Mouse (Mus musculus): ENCODE data around the gene Ly6g5b. TPM values are rescaled to one million over a fixed set of nuclear protein-coding genes. Genes with fewer than 3 reads are reported as not detected.
A peak's percentile ranks its signal among the peaks of the same experiment; 100 is the strongest.

Gene Ly6g5b
- total RNA-seq, 1 experiment = 1.5 TPM

DNA sequence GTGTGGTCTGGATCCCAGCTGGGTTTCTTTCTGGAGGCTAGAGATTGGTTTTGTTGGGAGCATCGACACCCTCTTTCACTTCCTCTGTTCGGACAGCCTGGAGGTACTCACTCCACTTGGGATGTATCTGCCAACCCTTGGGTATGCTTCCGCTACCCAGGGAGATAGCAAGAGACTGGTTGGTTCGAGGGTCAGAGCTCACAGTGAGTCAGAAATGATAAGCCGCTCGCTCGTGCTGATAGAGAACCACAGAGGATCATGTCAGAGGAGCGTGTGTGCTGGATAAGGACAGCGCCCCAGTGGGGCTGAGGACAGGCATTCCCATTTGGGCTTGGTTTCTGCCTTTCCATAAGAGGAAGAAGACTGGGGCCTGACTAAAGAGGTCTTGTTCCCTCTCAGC, 35.5 kb downstream of the Ly6g5b start:
- no peak for DNase-seq (ENCODE audit: low read depth, low spot score)
- no peaks in the 10 kb centered on the region for H3K36me3 ChIP-seq (ENCODE audit: control insufficient read depth, insufficient read depth, low read length, poor library complexity, severe bottlenecking)
- no peak overlapping the region for H3K9ac ChIP-seq (ENCODE audit: insufficient read depth, low read depth, low read length, poor library complexity, severe bottlenecking)
- in situ Hi-C loops (cut with MboI; ENCODE audit: low sequenced_read_pairs in 2 of 2, unreplicated experiment in 2 of 2) = no loop called here
- no peak overlapping the region for H3K4me3 ChIP-seq (ENCODE audit: insufficient read depth in 1 of 2, low read depth in 1 of 2, low read length in 2 of 2, poor library complexity in 1 of 2, severe bottlenecking in 1 of 2)
- H3K9me3 ChIP-seq (ENCODE audit: control insufficient read depth, insufficient read depth, low read depth, low read length) = no peaks in the 10 kb centered on the region
- H3K27ac ChIP-seq (ENCODE audit: insufficient read depth, low read depth, low read length, poor library complexity, severe bottlenecking) = no peak overlapping the region
- TF ChIP-seq HCFC1 (IDR thresholded peaks at IDR 0.05; ENCODE audit: borderline replicate concordance, insufficient read depth, low read length) (no peak), CHD2 (IDR thresholded peaks at IDR 0.05; ENCODE audit: low read depth, low read length) (no peak), ZNF384 (IDR thresholded peaks at IDR 0.05; ENCODE audit: low read depth, low read length) (no peak), MAFK (IDR thresholded peaks at IDR 0.05; ENCODE audit: insufficient read depth, low read depth, low read length) (no peak), ZC3H11A (IDR thresholded peaks at IDR 0.05; ENCODE audit: borderline replicate concordance, low read depth, low read length) (no peak)
- H3K4me1 ChIP-seq (ENCODE audit: control insufficient read depth in 2 of 2, insufficient read depth in 2 of 2, low read length in 2 of 2, poor library complexity in 1 of 2) = peaks cover 11 to 15% of the 10 kb centered on the region in 2 experiments

GRCm38 (mm10) chr17:35077786-35078233, 37.4 kb downstream of the Ly6g5b start, which contains the start of gene Ly6g6d:
Gene Ly6g6d (minus strand): TSS chr17:35078065.
- Histone ChIP-seq H3K9ac (ENCODE audit: insufficient read depth, low read depth, low read length, poor library complexity, severe bottlenecking) (peak within 1 kb of the TSS; percentile 61), H3K27ac (ENCODE audit: insufficient read depth, low read depth, low read length, poor library complexity, severe bottlenecking) (peak within 1 kb of the TSS; percentile 90), H3K9me3 (ENCODE audit: control insufficient read depth, insufficient read depth, low read depth, low read length) (no peaks in the 10 kb centered on the region), H3K4me1 (ENCODE audit: control insufficient read depth in 2 of 2, insufficient read depth in 2 of 2, low read length in 2 of 2, poor library complexity in 1 of 2) (peaks cover 11 to 17% of the 10 kb centered on the region in 2 experiments), H3K4me3 (ENCODE audit: insufficient read depth in 1 of 2, low read depth in 1 of 2, low read length in 2 of 2, poor library complexity in 1 of 2, severe bottlenecking in 1 of 2) (peak within 1 kb of the TSS; percentile 52 to 54), H3K36me3 (ENCODE audit: control insufficient read depth, insufficient read depth, low read length, poor library complexity, severe bottlenecking) (no peaks in the 10 kb centered on the region)
- DNase-seq (ENCODE audit: low read depth, low spot score) = no peak
- in situ Hi-C loops (cut with MboI; ENCODE audit: low sequenced_read_pairs in 2 of 2, unreplicated experiment in 2 of 2) = no loop called here
- TF ChIP-seq ZC3H11A (IDR thresholded peaks at IDR 0.05; ENCODE audit: borderline replicate concordance, low read depth, low read length) (no peak), MAFK (IDR thresholded peaks at IDR 0.05; ENCODE audit: insufficient read depth, low read depth, low read length) (no peak), HCFC1 (IDR thresholded peaks at IDR 0.05; ENCODE audit: borderline replicate concordance, insufficient read depth, low read length) (no peak), CHD2 (IDR thresholded peaks at IDR 0.05; ENCODE audit: low read depth, low read length) (no peak), ZNF384 (IDR thresholded peaks at IDR 0.05; ENCODE audit: low read depth, low read length) (no peak)

DNA sequence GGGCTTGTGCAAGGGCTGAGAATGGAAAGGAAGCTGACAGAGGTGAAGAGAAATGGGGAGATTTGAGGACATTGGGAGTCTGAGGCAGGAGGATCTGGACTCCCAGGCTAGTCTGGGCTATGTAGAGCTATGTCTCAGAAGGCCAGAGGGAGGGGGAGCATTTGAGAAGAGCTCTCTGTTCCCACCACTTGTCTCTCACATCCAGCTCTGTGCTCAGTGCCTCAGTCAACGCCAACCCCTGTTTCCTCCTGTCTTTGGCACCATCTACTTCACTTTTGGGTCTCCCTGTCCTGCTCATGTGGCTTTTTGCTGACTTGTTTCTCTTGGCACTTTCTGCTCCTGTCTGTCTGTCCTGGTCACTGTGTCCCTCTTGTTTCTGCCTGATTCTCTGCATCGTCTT, 37.9 kb downstream of the Ly6g5b start:
- Histone ChIP-seq H3K4me1 (ENCODE audit: control insufficient read depth in 2 of 2, insufficient read depth in 2 of 2, low read length in 2 of 2, poor library complexity in 1 of 2) (peaks cover 11 to 17% of the 10 kb centered on the region in 2 experiments), H3K4me3 (ENCODE audit: insufficient read depth in 1 of 2, low read depth in 1 of 2, low read length in 2 of 2, poor library complexity in 1 of 2, severe bottlenecking in 1 of 2) (peak overlapping the region; percentile 52 to 54), H3K36me3 (ENCODE audit: control insufficient read depth, insufficient read depth, low read length, poor library complexity, severe bottlenecking) (no peaks in the 10 kb centered on the region), H3K9ac (ENCODE audit: insufficient read depth, low read depth, low read length, poor library complexity, severe bottlenecking) (peak overlapping the region; percentile 18; the same call in 1 of the 2 replicates), H3K9me3 (ENCODE audit: control insufficient read depth, insufficient read depth, low read depth, low read length) (no peaks in the 10 kb centered on the region), H3K27ac (ENCODE audit: insufficient read depth, low read depth, low read length, poor library complexity, severe bottlenecking) (peak overlapping the region; percentile 90)
- no peak for DNase-seq (ENCODE audit: low read depth, low spot score)
- no peak for TF ChIP-seq CHD2 (IDR thresholded peaks at IDR 0.05; ENCODE audit: low read depth, low read length)
- no peak for TF ChIP-seq MAFK (IDR thresholded peaks at IDR 0.05; ENCODE audit: insufficient read depth, low read depth, low read length)
- TF ChIP-seq ZC3H11A (IDR thresholded peaks at IDR 0.05; ENCODE audit: borderline replicate concordance, low read depth, low read length) = no peak
- no peak for TF ChIP-seq ZNF384 (IDR thresholded peaks at IDR 0.05; ENCODE audit: low read depth, low read length)
- no peak for TF ChIP-seq HCFC1 (IDR thresholded peaks at IDR 0.05; ENCODE audit: borderline replicate concordance, insufficient read depth, low read length)
- in situ Hi-C loops (cut with MboI; ENCODE audit: low sequenced_read_pairs in 2 of 2, unreplicated experiment in 2 of 2) = no loop called here

DNA sequence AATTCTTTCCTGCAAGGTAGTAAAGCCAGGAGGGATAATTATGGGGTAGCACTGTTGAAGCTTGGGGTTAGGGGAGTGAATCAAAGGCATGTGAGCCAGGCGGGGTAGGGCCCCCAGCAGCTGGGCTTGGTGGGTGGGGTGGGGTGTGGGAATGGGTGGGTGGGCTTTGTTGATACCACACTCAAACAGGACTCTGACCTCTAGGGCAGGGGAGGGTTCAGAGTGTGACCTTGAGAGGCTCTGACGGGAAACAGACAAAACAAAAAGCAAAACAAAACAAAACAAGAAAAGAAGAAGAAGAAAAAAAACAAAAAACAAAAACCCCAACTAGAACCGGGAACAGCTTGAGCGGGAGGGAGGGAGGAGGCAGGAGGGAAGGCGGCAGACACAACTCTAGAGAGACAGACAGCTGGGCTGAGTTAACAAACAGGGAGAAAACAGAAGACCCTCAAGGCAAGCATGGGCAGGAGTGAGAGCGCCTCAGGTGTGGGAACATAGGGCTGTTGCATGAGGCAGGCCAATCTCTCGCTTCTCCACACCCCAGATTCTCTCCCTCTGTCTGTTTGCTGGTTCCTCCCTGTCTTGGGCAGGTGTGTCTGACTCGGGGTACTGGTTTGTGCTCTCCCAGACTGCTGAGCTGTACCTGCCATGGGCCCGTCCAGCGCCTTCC, 38.6 kb downstream of the Ly6g5b start, which contains the start of gene Ly6g6e:
Gene Ly6g6e (plus strand): TSS at position 396 of the 670 bp plus-strand sequence.
- peaks cover 15 to 17% of the 10 kb centered on the region in 2 experiments for H3K4me1 ChIP-seq (ENCODE audit: control insufficient read depth in 2 of 2, insufficient read depth in 2 of 2, low read length in 2 of 2, poor library complexity in 1 of 2)
- H3K4me3 ChIP-seq (ENCODE audit: insufficient read depth in 1 of 2, low read depth in 1 of 2, low read length in 2 of 2, poor library complexity in 1 of 2, severe bottlenecking in 1 of 2) = peak within 1 kb of the TSS; percentile 52 to 54
- TF ChIP-seq HCFC1 (IDR thresholded peaks at IDR 0.05; ENCODE audit: borderline replicate concordance, insufficient read depth, low read length) = 0 out of 2 replicates have a peak, but pooled peaks have one; percentile 28
- TF ChIP-seq ZNF384 (IDR thresholded peaks at IDR 0.05; ENCODE audit: low read depth, low read length) = 0 out of 2 replicates have a peak, but pooled peaks have one; percentile 49
- TF ChIP-seq ZC3H11A (IDR thresholded peaks at IDR 0.05; ENCODE audit: borderline replicate concordance, low read depth, low read length) = no peak
- no peaks in the 10 kb centered on the region for H3K36me3 ChIP-seq (ENCODE audit: control insufficient read depth, insufficient read depth, low read length, poor library complexity, severe bottlenecking)
- H3K9ac ChIP-seq (ENCODE audit: insufficient read depth, low read depth, low read length, poor library complexity, severe bottlenecking) = peak within 1 kb of the TSS; percentile 61
- DNase-seq (ENCODE audit: low read depth, low spot score) = peak; percentile 43
- in situ Hi-C loops (cut with MboI; ENCODE audit: low sequenced_read_pairs in 2 of 2, unreplicated experiment in 2 of 2) = no loop called here
- H3K27ac ChIP-seq (ENCODE audit: insufficient read depth, low read depth, low read length, poor library complexity, severe bottlenecking) = peak within 1 kb of the TSS; percentile 90
- no peaks in the 10 kb centered on the region for H3K9me3 ChIP-seq (ENCODE audit: control insufficient read depth, insufficient read depth, low read depth, low read length)

All from ES-E14 (cell line).